Mouse (Mus musculus) embryonic facial prominence, embryonic 15.5 days (tissue): ENCODE data around the gene Hagh. TPM values are rescaled to one million over a fixed set of nuclear protein-coding genes. Genes with fewer than 3 reads are reported as not detected.
A peak's percentile ranks its signal among the peaks of the same experiment; 100 is the strongest.

Experiments
- ATAC-seq: fragments of 200-750 bp; cut with Nextera tagmentation; 2 replicates; pipeline ENCODE4 v1.8.0; 2017; ENCODE audit warnings: low read depth, moderate TSS enrichment; ENCODE audit not compliant: insufficient number of reproducible peaks, low FRiP score, low TSS enrichment
- H3K27ac ChIP-seq: fragments of 300-500 bp; sonication (generic); replicated peaks from 2 replicates; pipeline ENCODE4 v1.5.1; 2015; ENCODE audit warnings: mild to moderate bottlenecking, inconsistent platforms
- H3K27me3 ChIP-seq: fragments of 300-500 bp; sonication (generic); 2 replicates; pipeline ENCODE4 v1.6.1; 2015; ENCODE audit warnings: inconsistent platforms
- H3K36me3 ChIP-seq: fragments of 300-500 bp; sonication (generic); 2 replicates; pipeline ENCODE4 v1.6.1; 2015; ENCODE audit warnings: mild to moderate bottlenecking, inconsistent platforms
- H3K4me1 ChIP-seq: fragments of 300-500 bp; sonication (generic); 2 replicates; pipeline ENCODE4 v1.6.1; 2015; ENCODE audit warnings: inconsistent platforms
- H3K4me2 ChIP-seq: fragments of 300-500 bp; sonication (generic); replicated peaks from 2 replicates; pipeline ENCODE4 v1.6.1; 2015; ENCODE audit warnings: mild to moderate bottlenecking, inconsistent platforms
- H3K4me3 ChIP-seq: fragments of 300-500 bp; sonication (generic); replicated peaks from 2 replicates; pipeline ENCODE4 v1.5.1; 2015; ENCODE audit warnings: mild to moderate bottlenecking, inconsistent platforms
- H3K9ac ChIP-seq: fragments of 300-500 bp; sonication (generic); 2 replicates; pipeline ENCODE4 v1.6.1; 2015; ENCODE audit warnings: inconsistent platforms
- H3K9me3 ChIP-seq: fragments of 300-500 bp; sonication (generic); replicated peaks from 2 replicates; pipeline ENCODE4 v1.6.1; 2016; ENCODE audit warnings: inconsistent platforms
- WGBS: fragments of 180-500 bp; shearing (Covaris S2); methylation state at CpG from one replicate; pipeline ENCODE4 v1.1.7; 2015; 5-methylcytosine and 5-hydroxymethylcytosine counted together
- polyA plus RNA-seq: library from polyadenylated mRNA; unstranded; fragments of >200 nt; fragmentation: Nextera tagmentation; extraction: Ambion mirVana; gene quantifications from 2 replicates; pipeline ENCODE4 v1.2.1, GENCODE M21; 2015

Gene Hagh
- polyA plus RNA-seq, 1 experiment from 2014 or later = 47.0 TPM

GRCm38 (mm10) chr17:24896241-24896992 lies 56.5 kb downstream of the Hagh start, which contains the start of gene Nme3:
Gene Nme3, plus strand, starts transcription at chr17:24896500.
- Histone ChIP-seq H3K36me3 (peaks cover 64% of the 10 kb centered on the region), H3K9ac (peak within 1 kb of the TSS; percentile 83)
- WGBS = 1% methylated on average over 50 of the region's 50 CpGs

GRCm38 (mm10) chr17:24896993-24897269 lies 57.0 kb downstream of the Hagh start:
- H3K36me3 ChIP-seq = peaks cover 66% of the 10 kb centered on the region

More at GRCm38 (mm10) chr17:24896241-24896992, 56.5 kb downstream of the Hagh start, which contains the start of gene Nme3:
- H3K27ac ChIP-seq = peak within 1 kb of the TSS; percentile 91
- H3K9me3 ChIP-seq = no peaks in the 10 kb centered on the region
- peak within 1 kb of the TSS; percentile 95 for H3K4me2 ChIP-seq
- H3K4me3 ChIP-seq = peak within 1 kb of the TSS; percentile 84
- no peaks in the 10 kb centered on the region for H3K27me3 ChIP-seq
- H3K4me1 ChIP-seq = peaks cover 43% of the 10 kb centered on the region
- peak; percentile 62 for ATAC-seq

GRCm38 (mm10) chr17:24897600-24897999 lies 57.7 kb downstream of the Hagh start:
- ATAC-seq = no peak
- Histone ChIP-seq H3K9ac (no peak overlapping the region; the same call in 1 of the 2 replicates), H3K4me3 (peak overlapping the region; percentile 84)

More at GRCm38 (mm10) chr17:24896993-24897269, 57.0 kb downstream of the Hagh start:
- H3K27ac ChIP-seq = peak overlapping the region; percentile 72; the same call in 1 of the 2 replicates
- H3K4me2 ChIP-seq = peak overlapping the region; percentile 95
- no peak for ATAC-seq
- peak overlapping the region; percentile 84 for H3K4me3 ChIP-seq
- H3K4me1 ChIP-seq = peaks cover 43% of the 10 kb centered on the region
- no peaks in the 10 kb centered on the region for H3K27me3 ChIP-seq
- WGBS = 28% methylated on average over 11 of the region's 11 CpGs
- peak overlapping the region; percentile 83 for H3K9ac ChIP-seq
- H3K9me3 ChIP-seq = no peaks in the 10 kb centered on the region

GRCm38 (mm10) chr17:24898041-24898854 lies 58.3 kb downstream of the Hagh start:
- H3K4me2 ChIP-seq = no peak overlapping the region
- 75% methylated on average over 4 of the region's 4 CpGs for WGBS
- peaks cover 66% of the 10 kb centered on the region for H3K36me3 ChIP-seq
- no peak for ATAC-seq
- H3K4me1 ChIP-seq = peaks cover 42% of the 10 kb centered on the region
- H3K9ac ChIP-seq = no peak overlapping the region; the same call in 1 of the 2 replicates
- no peak overlapping the region for H3K4me3 ChIP-seq
- no peaks in the 10 kb centered on the region for H3K27me3 ChIP-seq
- no peaks in the 10 kb centered on the region for H3K9me3 ChIP-seq
- H3K27ac ChIP-seq = no peak overlapping the region

More at GRCm38 (mm10) chr17:24897600-24897999, 57.7 kb downstream of the Hagh start:
- H3K4me2 ChIP-seq = peak overlapping the region; percentile 95; the same call in 1 of the 2 replicates
- WGBS = 74% methylated on average over 4 of the region's 4 CpGs
- no peaks in the 10 kb centered on the region for H3K27me3 ChIP-seq
- no peaks in the 10 kb centered on the region for H3K9me3 ChIP-seq
- H3K4me1 ChIP-seq = peaks cover 43% of the 10 kb centered on the region
- peaks cover 66% of the 10 kb centered on the region for H3K36me3 ChIP-seq
- H3K27ac ChIP-seq = no peak overlapping the region

GRCm38 (mm10) chr17:24899153-24899552 lies 59.2 kb downstream of the Hagh start:
- no peak overlapping the region for H3K4me3 ChIP-seq
- H3K27ac ChIP-seq = no peak overlapping the region
- H3K36me3 ChIP-seq = peaks cover 68% of the 10 kb centered on the region
- ATAC-seq = no peak
- 70% methylated on average over 5 of the region's 5 CpGs for WGBS
- H3K9me3 ChIP-seq = no peaks in the 10 kb centered on the region
- no peak overlapping the region for H3K9ac ChIP-seq
- H3K4me1 ChIP-seq = peaks cover 33% of the 10 kb centered on the region
- H3K4me2 ChIP-seq = no peak overlapping the region
- H3K27me3 ChIP-seq = no peaks in the 10 kb centered on the region

GRCm38 (mm10) chr17:24900014-24900413 lies 60.1 kb downstream of the Hagh start:
- ATAC-seq = no peak

GRCm38 (mm10) chr17:24902124-24902523 lies 62.2 kb downstream of the Hagh start:
- Histone ChIP-seq H3K9ac (no peak overlapping the region), H3K9me3 (no peaks in the 10 kb centered on the region), H3K4me3 (no peak overlapping the region), H3K4me1 (peaks cover 10% of the 10 kb centered on the region), H3K36me3 (peaks cover 98% of the 10 kb centered on the region), H3K4me2 (no peak overlapping the region), H3K27ac (no peak overlapping the region), H3K27me3 (no peaks in the 10 kb centered on the region)
- ATAC-seq = no peak
- 91% methylated on average over 5 of the region's 5 CpGs for WGBS

More at GRCm38 (mm10) chr17:24900014-24900413, 60.1 kb downstream of the Hagh start:
- 89% methylated on average over 6 of the region's 6 CpGs for WGBS
- no peaks in the 10 kb centered on the region for H3K27me3 ChIP-seq
- H3K9me3 ChIP-seq = no peaks in the 10 kb centered on the region
- peaks cover 77% of the 10 kb centered on the region for H3K36me3 ChIP-seq
- H3K4me3 ChIP-seq = no peak overlapping the region
- no peak overlapping the region for H3K27ac ChIP-seq
- no peak overlapping the region for H3K9ac ChIP-seq
- H3K4me1 ChIP-seq = peaks cover 30% of the 10 kb centered on the region
- no peak overlapping the region for H3K4me2 ChIP-seq

- Histone ChIP-seq H3K4me3 (no peak overlapping the region), H3K27ac (no peak overlapping the region), H3K27me3 (no peaks in the 10 kb centered on the region), H3K4me2 (no peak overlapping the region), H3K9me3 (no peaks in the 10 kb centered on the region), H3K9ac (no peak overlapping the region), H3K4me1 (peaks cover 3% of the 10 kb centered on the region), H3K36me3 (peaks cover 100% of the 10 kb centered on the region)
- no peak for ATAC-seq
- WGBS = 69% methylated on average over 9 of the region's 9 CpGs
Measured at GRCm38 (mm10) chr17:24902671-24903474, 62.9 kb downstream of the Hagh start.

GRCm38 (mm10) chr17:24903767-24904166 lies 63.8 kb downstream of the Hagh start:
- no peaks in the 10 kb centered on the region for H3K4me1 ChIP-seq
- H3K27me3 ChIP-seq = no peaks in the 10 kb centered on the region
- no peak overlapping the region for H3K9ac ChIP-seq
- H3K36me3 ChIP-seq = peaks cover 100% of the 10 kb centered on the region
- no peak overlapping the region for H3K4me2 ChIP-seq
- WGBS = 89% methylated on average over 9 of the region's 9 CpGs
- no peak for ATAC-seq
- H3K4me3 ChIP-seq = no peak overlapping the region
- no peaks in the 10 kb centered on the region for H3K9me3 ChIP-seq
- no peak overlapping the region for H3K27ac ChIP-seq

- Histone ChIP-seq H3K27ac (no peak overlapping the region), H3K4me3 (no peak overlapping the region), H3K27me3 (no peaks in the 10 kb centered on the region), H3K9me3 (no peaks in the 10 kb centered on the region), H3K9ac (no peak overlapping the region), H3K4me1 (no peaks in the 10 kb centered on the region), H3K36me3 (peaks cover 98% of the 10 kb centered on the region), H3K4me2 (no peak overlapping the region)
- ATAC-seq = no peak
- WGBS = 92% methylated on average over 2 of the region's 2 CpGs
Measured at GRCm38 (mm10) chr17:24907591-24907990, 67.6 kb downstream of the Hagh start.

GRCm38 (mm10) chr17:24913984-24914383 lies 74.0 kb downstream of the Hagh start:
- no peak overlapping the region for H3K9ac ChIP-seq
- no peak for ATAC-seq
- H3K4me2 ChIP-seq = no peak overlapping the region
- H3K36me3 ChIP-seq = peaks cover 97% of the 10 kb centered on the region
- no peak overlapping the region for H3K4me3 ChIP-seq
- no peaks in the 10 kb centered on the region for H3K4me1 ChIP-seq
- H3K9me3 ChIP-seq = no peaks in the 10 kb centered on the region
- no peaks in the 10 kb centered on the region for H3K27me3 ChIP-seq
- no peak overlapping the region for H3K27ac ChIP-seq
